Mouse (Mus musculus): ENCODE results near the gene Znrd1as.
A peak's percentile ranks its signal among the peaks of the same experiment; 100 is the strongest.
"Not testable (repeated sequence)": the region's sequence is repeated elsewhere in the genome, so short reads cannot be mapped to it uniquely, and the experiment has no call there.

Znrd1as gene

DNA sequence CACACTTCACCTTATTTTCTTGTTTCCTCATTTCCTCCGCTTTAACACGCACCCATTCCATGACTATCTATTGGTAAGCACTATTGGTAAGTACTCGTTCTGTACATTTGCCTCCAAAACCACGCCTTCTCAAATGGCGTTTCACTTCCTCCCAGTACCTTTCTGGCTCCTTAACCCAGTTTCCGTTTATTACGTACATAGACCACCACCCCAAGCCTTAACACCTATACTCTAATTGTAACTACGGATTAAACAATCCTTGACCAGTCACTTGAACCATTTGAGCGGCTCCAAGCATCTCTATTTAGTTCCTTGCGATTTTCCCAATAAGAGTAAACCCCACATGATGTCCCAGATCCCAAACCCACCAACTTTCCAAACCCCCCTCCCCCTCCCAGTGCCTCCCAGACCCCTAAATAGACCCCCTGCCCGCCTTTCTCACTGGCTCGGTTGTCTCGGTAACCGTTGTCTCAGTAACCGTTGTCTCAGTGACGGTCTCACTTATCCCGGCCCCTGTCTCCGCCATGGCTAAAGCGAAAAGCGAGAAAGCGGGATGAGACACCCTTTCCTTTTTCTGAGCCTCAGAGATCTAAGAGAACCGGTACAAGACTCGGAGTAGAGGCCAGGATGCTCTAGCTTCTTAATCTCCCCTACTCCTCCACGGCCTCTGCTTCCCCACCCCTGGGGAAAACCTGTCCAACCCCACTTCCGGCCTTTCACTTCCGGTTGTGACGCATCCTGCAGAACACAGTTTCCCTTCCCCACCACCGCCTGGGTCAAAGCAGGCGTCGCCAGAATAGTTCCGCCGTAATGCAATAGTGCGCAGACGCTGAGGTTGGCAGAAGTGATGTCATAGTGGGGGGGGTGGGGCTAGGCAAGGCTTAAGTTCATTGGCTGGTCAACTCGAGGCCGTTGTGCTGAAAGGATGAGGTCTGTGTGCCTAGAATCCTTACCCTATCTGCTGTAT is 7.1 kb upstream of the Znrd1as start, which contains the start of gene Ppp1r11:
TSS of gene Ppp1r11 (minus strand) at position 761 of the 967 bp plus-strand sequence.
- DNase-seq = peak; percentile 98

- DNase-seq = no peak
Measured at GRCm38 (mm10) chr17:36952631-36953030, 5.8 kb upstream of the Znrd1as start.

- DNase-seq = no peak
Measured at GRCm38 (mm10) chr17:36953062-36953461, 5.3 kb upstream of the Znrd1as start.

DNA sequence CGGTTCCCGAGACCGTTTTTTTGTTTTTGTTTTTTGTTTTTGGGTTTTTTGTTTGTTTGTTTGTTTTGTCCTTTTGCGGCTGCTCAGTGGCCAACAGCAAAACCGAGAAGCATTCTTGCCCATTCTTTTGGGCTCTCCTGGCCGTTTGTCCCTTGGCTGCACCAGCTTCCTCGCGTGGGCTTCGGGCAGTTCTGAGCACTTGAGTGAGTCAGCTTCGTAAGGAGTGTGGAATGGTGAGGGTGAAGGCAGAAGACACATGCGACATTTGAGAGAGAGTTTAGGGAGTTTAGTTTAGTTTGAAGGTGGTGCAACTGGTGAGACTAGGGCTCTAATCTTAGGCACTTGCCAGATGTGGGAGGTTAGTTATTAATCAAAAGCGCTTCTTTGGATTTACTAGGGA is 492 bp downstream of the Znrd1as start:
- DNase-seq = peak; percentile 29

DNA sequence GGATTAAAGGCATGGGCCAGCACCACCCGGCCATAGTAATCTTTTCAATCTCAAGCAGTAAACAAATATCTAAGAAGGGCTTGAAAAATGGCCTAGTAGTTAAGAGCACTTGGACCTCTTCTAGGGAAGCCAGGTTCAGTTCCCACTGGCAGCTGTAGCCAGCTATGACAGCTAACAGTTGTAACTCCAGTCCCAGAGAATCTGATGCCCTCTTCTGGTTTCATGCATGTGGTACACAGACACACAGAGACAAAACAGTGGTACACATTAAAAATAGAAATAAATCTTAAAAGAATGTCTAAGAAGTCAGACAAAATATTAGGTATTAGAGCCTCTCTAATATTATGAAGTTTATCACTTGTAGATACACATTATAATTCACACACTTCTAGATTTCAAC is 2.7 kb downstream of the Znrd1as start:
- no peak for DNase-seq

- DNase-seq = no peak
Measured at GRCm38 (mm10) chr17:36966875-36967274, 8.5 kb downstream of the Znrd1as start.

DNA sequence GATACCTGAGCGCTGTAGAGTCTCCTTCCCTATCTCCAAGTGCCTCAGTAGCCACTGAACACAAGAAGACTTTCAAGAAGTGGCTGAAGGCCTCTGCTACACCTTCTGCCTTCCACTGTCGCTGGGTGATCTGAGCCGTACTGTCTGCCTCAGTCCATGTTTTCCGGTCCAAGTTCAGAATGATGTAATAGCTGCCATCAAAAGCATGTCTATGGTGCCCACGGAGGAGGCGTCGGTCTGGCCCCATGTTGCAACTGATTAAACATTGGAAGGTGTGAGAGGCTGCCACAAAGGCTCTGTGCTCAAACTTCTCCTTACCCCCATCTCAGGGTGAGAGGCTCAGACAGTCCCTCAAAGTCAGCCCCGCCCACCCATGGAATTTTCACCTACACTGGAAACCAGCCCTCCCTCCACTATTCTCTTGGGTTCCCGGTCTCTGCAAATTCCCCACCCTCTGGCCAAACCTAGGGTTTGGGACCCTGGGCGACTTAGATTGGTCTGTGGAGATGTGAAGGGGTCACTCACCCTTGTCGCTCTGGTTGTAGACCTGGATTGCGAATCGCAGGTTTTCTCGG is 12.0 kb downstream of the Znrd1as start:
- DNase-seq = no peak

- DNase-seq = no peak
Measured at GRCm38 (mm10) chr17:36971172-36971850, 12.9 kb downstream of the Znrd1as start.

GRCm38 (mm10) chr17:36972791-36973190 is 14.4 kb downstream of the Znrd1as start:
- DNase-seq = no peak

GRCm38 (mm10) chr17:36973271-36973787 is 14.9 kb downstream of the Znrd1as start:
- DNase-seq = no peak

DNA sequence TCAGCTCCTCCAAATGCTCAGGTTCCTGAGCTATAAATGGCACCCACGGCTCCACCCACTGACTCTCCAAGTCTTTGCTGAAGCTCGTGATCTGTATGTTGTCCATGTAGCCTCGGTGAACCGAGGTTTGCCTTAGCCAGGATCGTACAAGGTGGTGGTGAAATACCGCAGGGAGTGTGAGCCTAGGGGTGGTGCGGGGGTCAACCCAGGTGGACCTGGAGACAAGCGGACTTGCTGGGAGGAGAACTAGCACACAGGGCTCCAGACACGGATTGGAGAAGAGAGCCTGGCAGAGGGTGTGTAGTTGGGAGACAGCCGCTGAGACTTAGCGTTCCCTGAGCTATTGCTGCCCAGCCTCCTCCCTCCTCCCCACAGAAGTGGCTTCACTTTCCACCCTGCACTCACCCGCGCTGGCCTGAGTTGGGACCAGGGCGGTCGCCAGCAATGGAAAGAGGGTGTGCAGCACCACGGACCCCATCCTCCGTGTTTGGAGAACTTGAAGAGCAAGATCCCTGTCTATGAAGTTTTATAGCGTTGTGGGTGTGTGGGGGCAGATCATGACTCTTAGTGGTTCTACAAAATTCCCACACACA is 22.9 kb downstream of the Znrd1as start, which contains the start of gene 2410137M14Rik:
TSS of gene 2410137M14Rik (minus strand) at position 17 of the 593 bp plus-strand sequence.
- peak; percentile 16 for DNase-seq

- peak; percentile 14 for DNase-seq
Measured at GRCm38 (mm10) chr17:36981845-36982244, 23.5 kb downstream of the Znrd1as start.

- DNase-seq = no peak
Measured at GRCm38 (mm10) chr17:36982253-36983155, 24.1 kb downstream of the Znrd1as start.

- DNase-seq = no peak
Measured at GRCm38 (mm10) chr17:36988475-36988874, 30.1 kb downstream of the Znrd1as start.

GRCm38 (mm10) chr17:36989437-36989836 is 31.0 kb downstream of the Znrd1as start, which contains the start of gene H2-M5:
Gene H2-M5 (minus strand): TSS chr17:36989537.
- DNase-seq = no peak

DNA sequence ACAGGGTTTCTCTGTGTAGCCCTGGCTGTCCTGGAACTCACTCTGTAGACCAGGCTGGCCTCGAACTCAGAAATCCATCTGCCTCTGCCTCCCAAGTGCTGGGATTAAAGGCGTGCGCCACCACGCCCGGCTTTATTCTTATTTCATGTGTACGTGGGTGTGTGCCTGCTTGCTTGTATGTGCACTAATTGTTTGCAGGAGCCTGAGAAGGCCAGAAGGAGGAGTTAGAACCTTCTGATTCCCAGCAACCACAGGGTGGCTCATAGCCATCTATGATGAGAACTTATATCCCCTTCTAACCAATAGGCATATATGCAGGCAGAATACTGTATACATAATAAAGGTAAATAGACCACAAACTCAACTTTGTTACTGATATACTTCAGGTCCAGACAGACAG is 32.2 kb downstream of the Znrd1as start:
- not testable (repeated sequence) for DNase-seq

DNA sequence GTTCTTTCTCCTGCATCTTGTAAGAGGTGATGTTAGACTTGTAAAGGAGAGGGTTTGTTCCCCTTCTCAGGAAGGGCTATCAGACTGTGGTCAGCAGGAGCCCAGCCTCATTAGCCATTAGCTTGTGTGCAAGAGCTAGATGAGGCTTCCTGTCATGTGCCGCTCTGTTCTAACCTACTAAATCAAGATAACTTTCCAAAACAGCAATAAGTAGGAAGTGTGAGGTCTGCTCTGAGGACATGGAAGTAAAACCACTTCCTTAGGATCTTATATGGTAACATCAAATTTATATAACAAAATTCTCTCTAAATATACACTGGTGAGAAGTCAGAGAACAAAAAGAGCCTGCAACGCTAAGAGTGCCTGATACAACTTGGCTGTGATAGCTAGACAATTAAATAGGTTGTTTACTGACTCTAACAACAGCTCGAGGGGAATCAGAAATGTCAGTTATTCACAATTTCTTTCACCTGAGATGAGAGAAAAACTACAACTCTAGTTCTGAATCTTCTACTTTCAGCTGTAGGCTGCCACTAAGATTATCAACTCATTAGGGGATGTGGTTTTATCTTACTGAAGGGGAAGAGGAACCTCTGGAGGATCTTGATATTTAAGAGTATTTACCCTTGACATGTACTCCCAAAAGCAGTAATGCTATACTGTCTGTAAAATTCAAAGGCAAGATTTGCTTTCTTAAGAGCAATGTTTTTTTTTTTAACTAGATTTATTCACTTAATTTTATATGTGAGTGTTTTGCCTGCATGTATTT is 34.1 kb downstream of the Znrd1as start:
- no peak for DNase-seq

- no peak for DNase-seq
Measured at GRCm38 (mm10) chr17:36993770-36994325, 35.5 kb downstream of the Znrd1as start.

DNA sequence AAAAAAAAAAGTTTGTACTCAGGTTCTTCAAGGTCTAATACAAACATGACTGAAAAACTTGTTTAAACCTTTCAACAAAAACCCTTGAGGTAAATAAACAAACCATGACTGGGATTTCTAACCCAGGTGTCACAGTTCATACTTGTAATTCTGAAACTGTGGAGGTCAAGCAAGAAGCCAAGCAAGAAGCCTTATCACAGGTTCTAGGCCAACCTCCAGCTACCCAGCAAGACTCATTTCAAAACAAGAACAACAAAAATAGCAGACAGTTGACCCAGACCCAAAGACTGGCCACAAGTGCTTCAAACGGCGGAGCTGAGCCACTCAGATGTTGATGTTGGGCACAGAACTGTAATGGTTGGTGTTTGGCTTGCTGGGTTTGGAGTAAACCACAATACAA is 36.1 kb downstream of the Znrd1as start:
- DNase-seq = no peak

- DNase-seq = no peak
Measured at GRCm38 (mm10) chr17:36995448-36995847, 37.1 kb downstream of the Znrd1as start.
